Mouse (Mus musculus) retina, embryonic 14.5 days (tissue): ENCODE results near the gene Ppp1r15a.
"Not testable (repeated sequence)": the region's sequence is repeated elsewhere in the genome, so short reads cannot be mapped to it uniquely, and the experiment has no call there.

Source experiments
- DNase-seq: peaks from one replicate; pipeline ENCODE4 v3.0.0-alpha.2; 2015; ENCODE audit warnings: low spot score

The Ppp1r15a gene

DNA sequence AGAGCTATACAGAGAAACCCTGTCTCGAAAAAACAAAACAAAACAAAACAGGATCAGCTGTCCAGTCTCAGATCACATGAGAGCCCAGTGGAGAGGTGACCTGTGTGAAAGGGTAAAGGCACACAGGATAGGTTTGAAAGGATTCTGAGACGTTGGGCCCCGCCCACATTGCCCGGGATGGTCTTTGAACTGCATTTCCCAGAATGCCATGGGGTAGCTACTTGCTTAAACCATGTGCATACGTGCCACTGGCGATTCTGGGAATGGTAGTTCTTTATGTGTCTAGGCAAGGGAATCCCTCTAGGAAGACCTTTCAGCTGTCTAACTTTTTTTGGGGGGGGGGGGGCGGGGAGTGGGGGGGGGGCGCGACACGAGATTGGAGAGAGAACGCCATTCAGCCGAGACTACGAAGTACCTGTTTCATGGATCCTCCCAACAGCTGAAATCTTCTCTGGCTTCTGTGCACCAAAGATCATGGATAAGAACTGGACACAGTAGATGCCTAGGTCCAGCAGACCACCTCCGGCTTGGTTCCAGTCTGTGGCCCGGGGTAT, 44.6 kb downstream of the Ppp1r15a start, which contains the start of gene Tulp2:
TSS of gene Tulp2 (plus strand) at position 504 of the 554 bp plus-strand sequence.
- peak; percentile 73 for DNase-seq

DNA sequence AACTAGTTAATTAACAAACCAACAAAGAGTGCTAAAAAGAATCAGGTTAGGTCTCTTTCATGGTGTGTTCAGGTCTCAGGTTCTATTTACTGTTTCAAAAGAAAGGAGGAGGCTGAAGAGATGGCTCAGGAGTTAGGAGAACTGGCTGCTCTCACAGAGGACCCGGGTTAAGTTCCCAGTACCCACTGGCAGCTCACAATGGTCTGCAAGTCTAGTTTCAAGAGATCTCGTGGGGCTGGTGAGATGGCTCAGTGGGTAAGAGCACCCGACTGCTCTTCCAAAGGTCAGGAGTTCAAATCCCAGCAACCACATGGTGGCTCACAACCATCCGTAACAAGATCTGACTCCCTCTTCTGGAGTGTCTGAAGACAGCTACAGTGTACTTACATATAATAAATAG, 45.8 kb downstream of the Ppp1r15a start:
- DNase-seq, result not testable (repeated sequence)

DNA sequence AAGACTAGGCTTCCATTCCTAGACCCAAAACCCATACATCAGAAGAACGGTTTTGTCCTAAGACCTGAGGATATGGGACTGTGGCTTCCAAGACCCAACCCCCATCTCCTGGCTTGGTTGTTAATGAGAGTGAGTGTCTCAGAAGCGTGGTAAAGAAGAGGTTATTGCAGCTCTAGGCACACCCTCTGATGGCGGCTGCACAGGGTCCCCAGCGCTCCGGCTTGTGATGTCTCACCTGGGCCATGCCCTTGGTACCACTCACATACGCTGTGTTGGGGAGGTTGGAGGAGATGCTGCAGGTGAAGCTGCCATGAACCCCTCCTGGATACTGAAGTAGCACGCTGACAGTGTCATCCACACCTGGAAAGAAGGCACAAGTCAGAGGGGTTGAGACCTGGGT, 47.3 kb downstream of the Ppp1r15a start:
- no peak for DNase-seq

DNA sequence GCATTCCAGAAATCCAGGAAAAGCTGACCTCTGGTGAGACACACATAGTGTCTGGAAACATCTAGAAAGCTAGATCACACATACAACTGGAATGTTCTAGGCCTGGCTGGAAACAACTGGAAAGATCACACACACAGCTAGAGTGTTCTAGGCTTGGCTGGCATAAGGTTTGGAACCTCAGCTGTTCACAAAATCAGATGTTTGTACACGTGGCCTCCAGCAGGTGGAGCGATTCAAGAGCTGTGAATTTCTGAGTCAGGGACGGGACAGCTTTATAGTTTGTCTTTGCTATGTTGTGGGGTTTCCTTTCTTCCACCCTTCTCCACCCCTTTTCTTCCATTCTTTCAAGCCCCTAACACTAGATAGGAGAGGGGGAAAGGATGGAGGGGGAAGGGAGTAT, 49.1 kb downstream of the Ppp1r15a start:
- DNase-seq, result peak; percentile 71

DNA sequence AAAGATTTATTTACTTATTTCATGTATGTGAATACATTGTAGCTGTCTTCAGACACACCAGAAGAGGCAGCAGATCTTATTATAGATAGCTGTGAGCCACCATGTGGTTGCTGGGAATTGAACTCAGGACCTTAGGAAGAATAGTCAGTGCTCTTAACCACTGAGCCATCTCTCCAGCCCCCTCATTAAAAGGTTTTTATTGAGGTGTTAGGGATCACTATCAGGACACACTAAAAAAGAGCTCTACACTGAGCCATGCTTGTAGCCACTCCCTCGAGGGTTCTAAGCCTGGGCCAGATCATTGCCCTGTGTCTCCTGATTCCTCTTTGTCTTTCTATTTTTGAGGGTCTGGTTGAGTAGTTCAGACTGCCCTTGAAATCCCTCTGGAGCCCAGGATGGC, 49.6 kb downstream of the Ppp1r15a start:
- no peak for DNase-seq

DNA sequence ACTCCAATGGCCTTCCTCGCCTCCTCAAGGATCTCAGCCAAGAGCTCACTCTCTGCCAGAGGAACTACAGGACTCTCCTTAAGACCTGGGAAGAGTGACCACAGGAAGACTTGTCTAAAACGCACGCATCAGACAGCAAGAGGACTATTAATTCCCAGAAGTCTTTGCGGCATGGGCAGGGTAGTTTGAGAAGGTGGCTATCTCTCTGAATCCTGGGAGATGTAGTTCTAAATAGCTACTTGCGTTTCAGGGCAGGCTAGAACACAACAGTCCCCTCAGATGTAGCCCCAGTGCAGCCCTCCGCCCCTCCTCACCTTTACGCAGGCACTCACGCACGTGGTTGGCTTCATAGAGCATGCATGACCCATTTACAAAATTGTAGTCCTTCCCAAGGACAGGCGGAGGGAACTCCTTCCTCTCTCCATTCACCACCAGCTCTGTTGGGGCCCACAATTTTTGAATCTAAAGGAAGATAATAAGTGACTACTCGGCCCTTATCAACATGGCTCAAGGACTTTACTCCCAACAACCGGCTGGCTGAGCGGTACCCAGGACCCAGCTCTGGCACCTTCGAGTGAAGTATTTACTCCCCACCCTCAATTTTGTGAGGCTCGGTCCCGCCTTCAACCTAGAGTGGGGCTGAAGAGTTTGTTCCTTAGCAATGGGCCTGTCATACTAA, 50.6 kb downstream of the Ppp1r15a start:
- DNase-seq, result no peak
